Mouse (Mus musculus) neural tube, embryonic 13.5 days (tissue): ENCODE measurements around the gene Prss16. TPM values are rescaled to one million over a fixed set of nuclear protein-coding genes. Genes with fewer than 3 reads are reported as not detected.

ENCODE experiments used
- ATAC-seq: fragments of 200-750 bp; cut with Nextera tagmentation; 2 replicates; pipeline ENCODE4 v1.8.0; 2017; ENCODE audit warnings: low read depth, mild to moderate bottlenecking, moderate TSS enrichment, moderate library complexity
- H3K27ac ChIP-seq: fragments of 300-500 bp; sonication (generic); replicated peaks from 2 replicates; pipeline ENCODE4 v1.5.1; 2015; ENCODE audit warnings: moderate library complexity, mild to moderate bottlenecking, inconsistent platforms
- H3K27me3 ChIP-seq: fragments of 300-500 bp; sonication (generic); 2 replicates; pipeline ENCODE4 v1.6.1; 2015; ENCODE audit warnings: mild to moderate bottlenecking, inconsistent platforms
- H3K36me3 ChIP-seq: fragments of 300-500 bp; sonication (generic); 2 replicates; pipeline ENCODE4 v1.6.1; 2015; ENCODE audit warnings: mild to moderate bottlenecking, inconsistent platforms
- H3K4me1 ChIP-seq: fragments of 300-500 bp; sonication (generic); replicated peaks from 2 replicates; pipeline ENCODE4 v1.6.1; 2015; ENCODE audit warnings: inconsistent platforms
- H3K4me2 ChIP-seq: fragments of 300-500 bp; sonication (generic); 2 replicates; pipeline ENCODE4 v1.6.1; 2015; ENCODE audit warnings: inconsistent platforms, mild to moderate bottlenecking, moderate library complexity
- H3K4me3 ChIP-seq: fragments of 300-500 bp; sonication (generic); 2 replicates; pipeline ENCODE4 v1.5.1; 2015; ENCODE audit warnings: mild to moderate bottlenecking, inconsistent platforms
- H3K9ac ChIP-seq: fragments of 300-500 bp; sonication (generic); 2 replicates; pipeline ENCODE4 v1.6.1; 2015; ENCODE audit warnings: moderate library complexity, mild to moderate bottlenecking, inconsistent platforms
- H3K9me3 ChIP-seq: fragments of 300-500 bp; sonication (generic); 2 replicates; pipeline ENCODE4 v1.6.1; 2016; ENCODE audit warnings: inconsistent platforms
- WGBS: fragments of 180-500 bp; shearing (Covaris S2); methylation state at CpG from one replicate; pipeline ENCODE4 v1.1.7; 2015; 5-methylcytosine and 5-hydroxymethylcytosine counted together
- polyA plus RNA-seq: library from polyadenylated mRNA; unstranded; fragments of >200 nt; fragmentation: Nextera tagmentation; extraction: Ambion mirVana; gene quantifications from 2 replicates; pipeline ENCODE4 v1.2.1, GENCODE M21; 2015

Prss16 gene
- polyA plus RNA-seq, 1 experiment from 2014 or later = 0.17 TPM

DNA sequence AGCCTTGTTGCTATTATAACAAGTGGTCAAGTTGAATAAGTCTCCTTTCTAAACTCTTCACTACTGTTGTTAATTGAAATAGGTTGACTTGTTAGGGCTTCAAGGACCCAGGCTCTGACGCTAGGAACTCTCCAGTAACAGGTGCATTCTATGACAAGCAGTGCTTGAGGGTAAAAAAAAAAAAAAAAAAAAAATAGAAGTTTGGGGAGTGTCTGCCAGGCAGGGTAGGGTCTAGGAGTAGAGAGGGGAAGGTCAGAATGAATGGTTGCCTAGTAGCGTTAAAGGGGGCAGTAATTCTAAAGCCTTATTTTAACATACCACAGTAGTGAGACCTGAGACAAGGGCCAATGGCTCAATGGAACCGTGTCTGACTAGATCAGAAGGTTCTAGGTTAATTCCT is 11.1 kb downstream of the Prss16 start:
- Histone ChIP-seq H3K9me3 (no peaks in the 10 kb centered on the region), H3K4me3 (no peak overlapping the region), H3K27ac (no peak overlapping the region), H3K4me1 (peaks cover 17% of the 10 kb centered on the region), H3K9ac (no peak overlapping the region), H3K36me3 (no peaks in the 10 kb centered on the region), H3K4me2 (no peak overlapping the region), H3K27me3 (peaks cover 99% of the 10 kb centered on the region)
- ATAC-seq = no peak
- WGBS = 25% methylated on average over 3 of the region's 3 CpGs

DNA sequence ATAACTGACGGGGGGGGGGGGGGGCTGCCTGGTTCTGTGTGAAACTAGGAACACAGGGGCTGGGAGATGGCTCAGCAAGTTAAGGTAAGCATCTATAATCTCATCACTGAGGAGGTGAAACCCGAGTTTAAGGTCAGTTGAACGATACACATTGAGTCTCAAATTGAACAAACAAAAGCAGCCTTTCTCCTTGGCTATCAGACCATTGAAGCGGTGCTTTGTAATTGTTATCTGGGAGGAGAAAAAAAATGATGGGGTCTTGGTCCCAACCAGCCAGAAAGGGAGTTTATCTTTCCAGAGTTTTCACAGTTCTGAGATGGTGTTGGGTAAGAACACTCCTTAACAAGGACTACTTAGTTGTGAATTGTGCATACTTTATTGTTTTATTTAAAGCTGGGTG is 11.7 kb downstream of the Prss16 start:
- WGBS = 7% methylated on average over 4 of the region's 4 CpGs
- Histone ChIP-seq H3K36me3 (no peaks in the 10 kb centered on the region), H3K27ac (no peak overlapping the region), H3K27me3 (peaks cover 97% of the 10 kb centered on the region), H3K4me3 (no peak overlapping the region), H3K4me1 (peaks cover 17% of the 10 kb centered on the region), H3K9ac (no peak overlapping the region), H3K9me3 (no peaks in the 10 kb centered on the region), H3K4me2 (no peak overlapping the region)
- no peak for ATAC-seq

DNA sequence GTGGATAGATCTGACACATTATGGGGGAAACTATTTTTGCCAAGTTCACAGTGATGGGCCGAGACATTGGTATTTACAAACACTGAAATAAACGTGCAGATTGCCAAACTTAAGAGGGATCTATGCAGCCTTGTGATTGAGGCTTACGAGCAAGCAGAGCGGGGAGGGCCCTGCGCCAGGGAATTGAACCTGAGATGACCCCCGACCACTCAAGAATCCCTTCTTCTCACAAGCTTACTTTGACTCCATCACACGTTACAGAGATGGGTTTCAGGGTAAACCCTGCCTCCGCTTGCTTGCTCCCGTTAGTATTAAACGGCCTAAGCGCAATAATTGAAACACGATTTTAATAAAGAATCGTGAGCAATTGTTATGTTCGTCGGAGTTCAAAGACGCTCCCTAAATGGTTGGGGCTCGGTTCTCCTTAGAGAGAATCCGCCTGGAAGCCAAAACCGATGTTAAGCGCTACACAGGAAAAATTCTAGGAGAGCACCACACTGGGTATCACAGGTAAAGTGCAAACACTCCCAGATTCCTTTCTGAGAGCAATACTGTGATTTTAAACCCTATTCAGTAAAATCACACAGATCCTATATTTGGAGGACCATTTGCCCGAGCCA is 12.2 kb downstream of the Prss16 start:
- Histone ChIP-seq H3K4me2 (peak overlapping the region; percentile 34), H3K9ac (no peak overlapping the region), H3K27me3 (peaks cover 97% of the 10 kb centered on the region), H3K36me3 (no peaks in the 10 kb centered on the region), H3K4me1 (peaks cover 17% of the 10 kb centered on the region), H3K9me3 (no peaks in the 10 kb centered on the region), H3K27ac (no peak overlapping the region), H3K4me3 (0 out of 2 replicates have a peak overlapping the region, but pooled peaks have one; percentile 12)
- WGBS = under 1% methylated on average over 21 of the region's 21 CpGs
- ATAC-seq = no peak

DNA sequence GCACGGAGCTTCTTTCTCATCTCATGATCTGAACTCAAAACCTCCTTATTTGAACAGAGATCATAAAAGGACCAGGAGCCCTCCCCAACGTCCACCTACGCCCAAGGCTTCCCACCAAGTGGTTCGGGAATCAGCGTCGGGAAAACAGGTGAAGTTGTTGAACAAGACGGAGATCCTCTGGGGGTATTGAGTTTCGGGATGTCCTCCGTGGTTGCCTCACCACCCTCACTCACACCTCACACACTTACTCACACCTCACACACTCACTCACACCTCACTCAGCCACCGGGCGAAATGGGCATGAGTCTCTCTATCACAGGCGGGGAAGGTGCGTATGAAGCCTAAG is 12.7 kb downstream of the Prss16 start:
- Histone ChIP-seq H3K4me3 (peak overlapping the region; percentile 12; the same call in 1 of the 2 replicates), H3K36me3 (no peaks in the 10 kb centered on the region), H3K4me1 (peaks cover 17% of the 10 kb centered on the region), H3K9ac (no peak overlapping the region), H3K27me3 (peaks cover 97% of the 10 kb centered on the region), H3K4me2 (peak overlapping the region; percentile 34), H3K9me3 (no peaks in the 10 kb centered on the region), H3K27ac (no peak overlapping the region)
- ATAC-seq = no peak
- WGBS = under 1% methylated on average over 13 of the region's 13 CpGs

DNA sequence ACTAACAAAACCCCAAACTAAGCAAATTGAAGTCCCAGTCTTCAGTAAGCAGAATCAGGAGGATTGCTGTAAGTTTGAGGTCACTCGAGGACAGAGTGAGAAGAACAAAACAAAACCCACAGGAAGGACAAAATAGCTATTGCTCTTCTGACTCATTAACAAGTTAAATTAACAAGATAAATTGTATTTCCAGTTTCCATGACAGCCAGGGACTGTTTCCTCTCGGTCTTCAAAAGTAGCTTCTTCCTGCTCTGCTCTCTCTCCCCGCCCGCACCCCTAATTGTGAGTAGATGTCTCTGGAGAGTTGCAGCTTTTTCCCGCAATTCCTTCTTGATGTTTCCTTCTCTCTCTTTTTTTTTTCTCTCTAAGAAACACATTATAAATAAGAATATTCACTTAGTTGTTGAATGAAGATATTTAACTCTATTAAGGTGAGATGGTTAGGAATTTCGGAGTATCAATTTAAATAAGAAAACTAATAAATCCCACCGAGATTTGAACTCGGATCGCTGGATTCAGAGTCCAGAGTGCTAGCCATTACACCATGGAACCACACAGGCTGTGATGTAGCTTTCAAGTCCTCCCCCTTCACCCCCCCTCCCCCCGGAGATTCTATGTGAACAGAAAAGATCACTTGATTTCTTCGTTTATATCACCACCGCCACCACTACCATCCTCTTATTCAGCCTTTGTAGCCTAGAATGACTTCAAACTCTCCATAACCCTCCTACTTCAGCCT is 13.3 kb downstream of the Prss16 start:
- Histone ChIP-seq H3K4me3 (peak overlapping the region; percentile 12; the same call in 1 of the 2 replicates), H3K36me3 (no peaks in the 10 kb centered on the region), H3K9me3 (no peaks in the 10 kb centered on the region), H3K27ac (no peak overlapping the region), H3K4me2 (peak overlapping the region; percentile 50), H3K4me1 (peaks cover 17% of the 10 kb centered on the region), H3K27me3 (peaks cover 97% of the 10 kb centered on the region), H3K9ac (no peak overlapping the region)
- WGBS = 3% methylated on average over 12 of the region's 12 CpGs
- ATAC-seq = no peak

DNA sequence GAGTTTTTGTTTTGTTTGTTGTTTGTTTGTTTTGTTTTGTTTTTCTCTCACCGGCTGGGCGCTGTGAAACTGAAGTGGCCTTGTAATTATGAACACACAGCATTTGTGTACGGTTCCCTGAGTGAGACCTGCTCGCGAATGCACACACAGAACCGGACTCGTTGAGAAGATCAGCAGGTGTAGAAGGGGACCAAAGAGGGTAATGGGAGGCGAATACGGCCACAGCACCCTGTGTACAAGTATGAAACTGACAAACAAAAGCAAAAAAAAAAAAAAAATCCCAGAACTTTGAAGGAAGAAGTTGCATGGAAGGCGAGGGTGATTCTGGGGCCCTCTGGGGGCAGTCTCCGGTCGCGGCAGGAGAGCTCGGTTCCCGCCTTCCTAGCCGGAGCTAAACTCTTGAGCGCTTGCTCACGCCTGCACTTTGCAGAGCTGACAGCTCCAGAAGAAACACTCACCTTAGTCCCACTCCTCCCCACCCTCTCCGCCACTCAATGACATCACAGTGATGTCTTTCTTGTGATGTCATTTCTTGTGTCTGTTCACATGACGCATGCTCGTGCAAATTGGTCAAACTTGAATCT is 14.1 kb downstream of the Prss16 start:
- no peak for ATAC-seq
- Histone ChIP-seq H3K27ac (no peak overlapping the region), H3K9me3 (no peaks in the 10 kb centered on the region), H3K9ac (no peak overlapping the region), H3K4me3 (peak overlapping the region; percentile 28), H3K4me1 (peaks cover 17% of the 10 kb centered on the region), H3K4me2 (peak overlapping the region; percentile 50), H3K36me3 (no peaks in the 10 kb centered on the region), H3K27me3 (peaks cover 97% of the 10 kb centered on the region)
- WGBS = under 1% methylated on average over 21 of the region's 21 CpGs

DNA sequence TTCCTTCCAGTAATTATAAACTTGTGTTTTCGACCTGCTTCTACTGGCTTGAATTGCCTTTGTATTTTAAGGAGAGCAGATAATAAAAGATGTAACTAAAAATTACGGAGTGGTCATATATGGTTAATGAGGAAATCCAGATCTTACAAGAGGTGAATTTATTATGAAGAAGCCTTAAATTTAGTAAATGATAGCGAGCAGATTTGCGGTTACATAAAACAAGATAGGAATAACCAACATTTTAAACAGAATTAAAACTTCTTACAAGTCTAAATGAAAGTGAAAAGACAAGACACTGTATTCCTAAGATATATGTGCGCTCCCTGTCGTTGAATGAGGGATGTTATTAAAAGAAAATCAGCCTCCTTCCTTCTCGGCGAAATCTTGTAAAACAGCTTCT is 14.6 kb downstream of the Prss16 start:
- Histone ChIP-seq H3K4me3 (peak overlapping the region; percentile 28), H3K9me3 (no peaks in the 10 kb centered on the region), H3K9ac (no peak overlapping the region), H3K27me3 (peaks cover 97% of the 10 kb centered on the region), H3K4me2 (peak overlapping the region; percentile 50), H3K36me3 (no peaks in the 10 kb centered on the region), H3K4me1 (peaks cover 17% of the 10 kb centered on the region), H3K27ac (no peak overlapping the region)
- ATAC-seq = no peak
- 4% methylated on average over 8 of the region's 8 CpGs for WGBS

DNA sequence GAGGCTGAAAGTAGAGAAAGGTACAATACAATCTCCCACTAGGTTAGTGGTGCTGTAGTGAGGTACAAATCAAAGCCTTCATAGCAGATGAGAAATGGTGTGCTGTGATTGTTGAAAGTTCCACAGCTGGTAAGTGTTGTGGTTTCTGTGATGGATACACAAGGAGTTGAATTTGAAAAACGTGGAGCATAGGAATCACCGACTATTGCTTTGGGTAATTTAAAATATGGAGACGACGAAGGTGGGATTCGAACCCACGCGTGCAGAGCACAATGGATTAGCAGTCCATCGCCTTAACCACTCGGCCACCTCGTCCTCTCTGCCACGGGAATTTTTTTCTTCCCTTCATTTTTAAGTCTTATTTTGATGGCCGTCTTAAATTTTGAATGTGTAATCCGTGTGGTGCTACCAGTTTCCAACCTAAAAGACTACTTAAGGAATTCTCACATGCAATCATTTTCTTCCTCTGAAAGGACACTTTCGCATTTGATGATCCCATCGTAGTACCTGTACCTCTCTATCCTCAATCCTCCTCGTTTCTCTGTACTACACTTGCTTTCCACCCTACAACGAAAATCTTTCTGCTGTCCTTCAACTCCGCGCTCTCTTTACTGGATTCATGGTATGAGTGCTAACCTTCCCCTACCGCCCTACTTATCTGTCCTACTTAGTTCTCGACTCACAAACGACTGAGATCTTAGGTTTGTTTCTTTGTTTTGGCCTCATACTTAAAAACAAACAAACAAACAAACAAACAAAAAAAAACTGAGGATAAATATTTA is 15.4 kb downstream of the Prss16 start:
- peaks cover 89% of the 10 kb centered on the region for H3K27me3 ChIP-seq
- no peak overlapping the region for H3K27ac ChIP-seq
- H3K4me2 ChIP-seq = no peak overlapping the region
- no peak overlapping the region for H3K4me3 ChIP-seq
- H3K4me1 ChIP-seq = peaks cover 17% of the 10 kb centered on the region
- H3K36me3 ChIP-seq = no peaks in the 10 kb centered on the region
- no peaks in the 10 kb centered on the region for H3K9me3 ChIP-seq
- no peak overlapping the region for H3K9ac ChIP-seq
- ATAC-seq = no peak
- WGBS = 1% methylated on average over 22 of the region's 22 CpGs

DNA sequence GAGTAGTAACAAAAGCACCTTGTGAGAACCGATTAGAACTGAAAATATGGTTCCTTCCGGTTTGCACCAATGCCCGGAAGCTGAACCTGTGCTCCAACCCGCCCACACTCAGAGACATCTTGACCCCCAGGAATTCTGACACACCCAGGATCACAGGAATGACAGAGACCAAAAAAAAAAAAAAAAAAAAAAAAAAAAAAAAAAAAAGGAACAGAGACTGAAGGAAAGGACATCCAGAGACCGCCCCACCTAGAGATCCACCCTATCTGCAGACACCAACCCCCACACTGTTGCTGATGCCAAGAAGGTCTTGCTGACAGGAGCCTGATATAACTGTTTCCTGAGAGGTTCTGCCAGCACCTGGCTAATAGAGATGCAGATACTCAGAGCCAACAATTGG is 17.0 kb downstream of the Prss16 start:
- ATAC-seq = no peak
- H3K4me2 ChIP-seq = no peak overlapping the region
- H3K9ac ChIP-seq = no peak overlapping the region
- no peak overlapping the region for H3K27ac ChIP-seq
- no peak overlapping the region for H3K4me3 ChIP-seq
- peaks cover 17% of the 10 kb centered on the region for H3K4me1 ChIP-seq
- 91% methylated on average over 5 of the region's 5 CpGs for WGBS
- H3K36me3 ChIP-seq = no peaks in the 10 kb centered on the region
- peaks cover 82% of the 10 kb centered on the region for H3K27me3 ChIP-seq
- no peaks in the 10 kb centered on the region for H3K9me3 ChIP-seq

DNA sequence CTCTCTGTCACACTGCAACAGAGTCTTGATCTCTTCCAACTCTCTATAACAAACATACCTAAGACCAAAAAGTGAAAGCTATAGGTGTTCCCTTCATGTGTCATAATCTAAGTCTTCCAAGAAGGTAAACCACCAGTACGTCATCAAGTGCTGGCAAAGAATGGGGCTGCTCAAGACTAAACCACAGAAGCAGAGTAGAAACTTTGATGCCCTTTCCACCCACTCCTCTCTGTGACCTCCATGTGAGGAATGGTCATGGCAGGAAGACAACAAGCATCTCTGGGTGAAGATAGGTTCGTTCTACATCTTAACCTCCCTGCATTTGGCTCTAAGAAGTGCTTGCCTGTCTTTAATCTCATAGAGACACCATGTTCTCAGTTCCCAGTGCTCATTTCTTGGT is 25.1 kb downstream of the Prss16 start:
- ATAC-seq = no peak
- H3K27me3 ChIP-seq = peaks cover 86% of the 10 kb centered on the region
- no peak overlapping the region for H3K27ac ChIP-seq
- H3K36me3 ChIP-seq = no peaks in the 10 kb centered on the region
- no peak overlapping the region for H3K4me3 ChIP-seq
- no peak overlapping the region for H3K4me2 ChIP-seq
- H3K9me3 ChIP-seq = no peaks in the 10 kb centered on the region
- peaks cover 12% of the 10 kb centered on the region for H3K4me1 ChIP-seq
- WGBS = 89% methylated on average over 2 of the region's 2 CpGs
- no peak overlapping the region for H3K9ac ChIP-seq

DNA sequence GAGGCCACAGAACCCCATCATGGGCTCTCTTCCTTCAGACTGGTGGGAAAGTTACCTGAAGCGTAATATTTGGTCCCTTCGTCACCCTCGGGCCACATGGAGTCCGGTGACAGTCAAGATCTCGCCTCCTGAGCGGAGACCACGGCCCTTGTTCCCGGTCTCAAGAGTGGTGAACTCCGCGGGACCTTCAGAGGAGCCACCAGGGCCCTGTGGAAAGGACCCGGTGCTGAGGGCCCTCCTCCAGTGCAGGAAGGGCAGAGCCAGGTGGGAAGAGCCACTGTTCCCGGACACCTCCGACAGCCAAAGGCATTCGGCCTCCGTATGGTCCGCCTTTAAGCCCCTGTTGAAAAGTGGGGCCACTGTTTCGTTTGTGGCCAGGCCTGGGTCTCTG is 27.7 kb downstream of the Prss16 start:
- 4% methylated on average over 17 of the region's 17 CpGs for WGBS
- ATAC-seq = 0 out of 2 replicates have a peak, but pooled peaks have one; percentile 15
- H3K27me3 ChIP-seq = peaks cover 80% of the 10 kb centered on the region
- peak overlapping the region; percentile 99 for H3K4me2 ChIP-seq
- no peak overlapping the region for H3K27ac ChIP-seq
- H3K9ac ChIP-seq = peak overlapping the region; percentile 76
- no peaks in the 10 kb centered on the region for H3K36me3 ChIP-seq
- H3K4me3 ChIP-seq = peak overlapping the region; percentile 56
- H3K9me3 ChIP-seq = no peaks in the 10 kb centered on the region
- H3K4me1 ChIP-seq = peaks cover 12% of the 10 kb centered on the region
